Mouse (Mus musculus): ENCODE measurements around the gene Cbx1.

DNA sequence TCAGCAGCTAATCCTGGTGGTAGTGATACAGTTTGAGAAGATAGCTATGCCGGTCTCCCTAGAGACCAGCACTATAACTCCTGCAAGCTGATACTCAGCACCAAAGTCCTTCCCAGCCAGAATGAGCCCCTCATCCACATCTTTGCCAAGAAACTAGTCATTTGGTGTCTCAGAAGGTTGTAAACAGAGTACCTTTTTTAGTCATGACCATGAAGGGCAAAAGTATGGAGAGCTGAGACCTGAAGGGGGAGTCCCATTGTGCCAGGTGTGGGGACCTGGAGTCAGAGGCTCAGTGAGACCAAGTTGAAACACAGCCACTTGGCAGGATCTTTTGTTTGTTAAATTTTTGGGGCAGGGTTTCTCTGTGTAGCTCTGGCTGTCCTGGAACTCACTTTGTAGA is 45.2 kb downstream of the Cbx1 start:
- TF ChIP-seq POLR2A (IDR thresholded peaks at IDR 0.05; ENCODE audit: borderline replicate concordance, extremely low read depth, insufficient read depth, insufficient read length, poor library complexity, severe bottlenecking) (no peak), CTCF (IDR thresholded peaks at IDR 0.05; ENCODE audit: borderline replicate concordance, extremely low read depth, insufficient read depth, insufficient read length) (no peak)
